Mouse (Mus musculus): ENCODE data around the gene Zfp367. TPM values are rescaled to one million over a fixed set of nuclear protein-coding genes. Genes with fewer than 3 reads are reported as not detected.
A peak's percentile ranks its signal among the peaks of the same experiment; 100 is the strongest.

Gene Zfp367
- total RNA-seq, 1 experiment from 2014 or later: 33.6 TPM

DNA sequence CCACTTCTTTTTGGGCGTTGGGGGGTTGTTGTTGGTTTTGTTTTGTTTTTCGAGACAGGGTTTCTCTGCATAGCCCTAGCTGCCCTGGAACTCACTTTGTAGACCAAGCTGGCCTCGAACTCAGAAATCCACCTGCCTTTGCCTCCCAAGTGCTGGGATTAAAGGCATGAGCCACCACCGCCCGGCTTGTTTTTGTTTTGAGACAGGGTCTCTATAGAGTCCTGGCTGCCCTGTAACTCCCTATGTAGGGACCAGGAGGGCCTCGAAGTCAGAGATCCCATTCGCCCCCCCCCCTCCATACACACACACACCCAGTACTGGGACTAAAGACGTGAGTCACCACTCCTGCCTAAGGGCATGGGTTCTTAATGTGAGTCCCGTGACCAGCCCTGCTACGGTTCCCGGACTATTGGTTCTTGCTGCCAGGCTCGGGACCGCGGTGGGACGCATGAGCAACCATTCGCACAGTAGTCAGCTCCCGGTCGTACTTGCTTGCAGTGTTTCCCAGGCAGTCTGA is 807 bp upstream of the Zfp367 start:
- DNase-seq: peak; percentile 61

DNA sequence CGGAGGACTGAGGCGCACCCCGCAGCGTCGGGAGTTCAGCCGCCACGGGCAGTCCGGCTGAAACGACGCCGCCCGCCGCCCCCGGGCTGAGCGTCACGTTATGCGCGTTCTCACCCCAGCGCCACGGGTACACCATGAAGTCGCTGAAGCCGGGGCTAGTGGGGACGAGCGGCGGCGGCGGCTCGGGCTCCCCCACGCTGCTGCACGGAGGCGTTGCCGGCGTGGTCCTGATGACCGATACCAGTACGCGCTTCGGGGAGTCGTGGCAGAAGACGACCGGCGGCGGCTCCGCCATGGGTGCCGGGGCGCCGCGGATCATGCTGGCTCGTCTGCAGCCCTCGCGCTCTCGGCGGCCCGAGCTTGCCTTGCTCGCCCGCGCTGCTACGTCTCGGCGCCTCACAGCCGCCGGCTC is 325 bp downstream of the Zfp367 start:
- no peak for DNase-seq

DNA sequence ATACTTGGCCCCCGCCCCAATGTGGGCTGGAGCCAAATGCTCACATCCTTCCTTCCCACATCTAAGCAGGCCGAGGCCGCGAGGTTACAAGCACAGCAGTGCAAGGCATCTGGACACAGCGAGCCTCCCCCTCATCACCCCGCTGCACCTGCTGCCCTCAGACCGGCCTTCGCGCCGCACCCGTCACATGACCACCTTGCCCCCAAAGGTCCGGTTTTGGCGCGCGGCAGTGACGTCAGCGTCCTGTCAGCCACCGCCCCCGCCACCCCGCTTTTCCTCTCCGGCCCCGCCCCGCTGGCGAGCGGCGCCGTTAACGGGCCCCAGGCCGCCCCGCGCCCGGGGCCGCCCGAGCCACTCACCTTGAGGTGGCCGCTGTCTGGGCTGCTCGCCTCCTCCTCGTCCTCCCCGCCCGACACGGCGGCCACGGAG is 747 bp downstream of the Zfp367 start:
- peak; percentile 91 for DNase-seq

DNA sequence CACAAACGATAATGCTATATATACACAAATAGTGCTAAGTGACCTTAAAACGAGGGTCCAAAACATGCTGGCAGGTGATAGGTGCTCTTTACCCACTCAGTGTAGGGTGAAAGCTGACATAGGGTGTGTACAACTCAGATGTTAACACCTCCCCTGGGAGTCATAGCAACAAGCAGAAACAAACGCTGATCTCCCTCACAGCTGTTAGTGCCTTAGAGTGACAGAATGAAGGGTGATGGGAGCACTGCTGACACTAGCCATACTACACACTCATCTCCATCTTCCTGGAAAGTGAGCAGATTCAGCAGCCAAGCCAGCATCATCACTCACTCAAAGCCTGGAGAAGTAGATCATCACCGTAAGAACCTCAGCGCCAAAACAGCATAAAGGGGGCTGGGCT is 2.9 kb downstream of the Zfp367 start:
- DNase-seq: no peak

DNA sequence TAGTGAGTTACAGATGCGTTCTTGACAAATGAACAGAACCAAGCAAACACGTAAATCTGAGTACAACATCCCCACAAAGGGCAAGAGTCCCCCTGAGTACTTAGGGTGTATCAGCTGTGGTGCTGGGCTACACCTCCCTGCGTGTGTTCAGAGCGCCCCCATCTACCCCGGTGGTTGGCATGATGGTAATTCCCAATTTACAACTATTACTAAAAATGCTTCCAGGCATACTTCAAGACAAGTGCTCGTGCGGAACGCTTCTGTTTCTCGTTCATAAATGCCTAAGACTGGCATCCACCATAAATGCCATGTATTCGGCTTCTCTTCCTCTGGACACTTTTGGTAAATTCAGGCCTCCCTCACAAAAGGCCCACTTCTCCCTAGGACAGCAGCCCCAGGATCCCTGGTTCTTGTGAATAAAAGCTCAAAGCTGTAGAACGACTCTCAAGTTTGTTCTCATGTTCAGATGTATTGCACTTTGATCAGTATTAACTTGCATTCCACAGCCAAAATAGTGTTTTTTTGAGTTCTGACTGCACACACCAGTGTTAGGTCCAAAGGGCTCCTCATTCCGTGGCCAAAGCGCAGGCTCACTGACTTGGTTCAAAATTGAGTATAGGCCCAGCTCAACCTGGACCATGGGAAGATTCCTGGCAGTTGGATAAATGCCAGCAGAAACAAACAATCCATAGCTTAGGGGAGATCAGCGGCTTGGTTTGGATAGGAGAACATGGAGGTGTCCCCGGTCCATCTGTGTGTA is 23.2 kb downstream of the Zfp367 start:
- peak; percentile 58 for DNase-seq

DNA sequence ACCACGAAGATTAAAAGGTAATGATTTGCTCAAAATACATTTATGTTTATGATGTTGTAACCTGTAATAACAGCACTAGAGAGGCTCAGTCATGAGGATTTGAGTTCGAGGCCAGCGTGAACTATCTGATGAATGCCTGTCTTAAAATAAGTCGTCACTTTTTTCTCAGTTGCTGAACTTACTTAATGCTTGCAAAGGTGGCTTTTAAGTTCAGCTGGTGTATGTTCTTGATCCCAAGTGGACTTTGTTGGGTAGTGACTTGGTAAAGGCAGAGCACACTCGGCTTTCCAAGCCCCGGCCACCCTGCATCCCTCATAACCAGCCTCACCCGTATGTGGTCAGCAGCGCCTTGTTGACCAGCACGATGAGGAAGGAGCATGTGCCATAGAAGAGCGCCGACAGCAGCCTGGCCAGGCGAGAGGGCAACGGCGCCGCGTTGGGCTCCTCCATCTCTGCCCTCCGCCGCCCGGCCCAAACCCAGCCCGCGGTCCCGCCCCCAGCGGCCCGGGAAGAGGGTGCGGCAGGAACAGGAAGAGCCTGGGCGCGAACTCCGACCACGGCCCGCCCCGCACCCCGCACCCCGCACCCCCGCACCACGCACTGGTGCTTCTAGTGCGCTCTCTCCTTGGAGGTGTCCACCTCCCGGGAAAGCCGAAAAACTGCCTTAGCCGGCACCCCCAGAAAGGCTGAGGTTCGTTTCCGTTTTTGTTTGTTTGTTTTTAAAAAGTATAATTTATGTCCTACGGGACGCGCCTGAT is 24.0 kb downstream of the Zfp367 start, which contains the start of gene Slc35d2:
Gene Slc35d2 (minus strand): TSS at position 511 of the 758 bp plus-strand sequence.
- DNase-seq: peak; percentile 86

DNA sequence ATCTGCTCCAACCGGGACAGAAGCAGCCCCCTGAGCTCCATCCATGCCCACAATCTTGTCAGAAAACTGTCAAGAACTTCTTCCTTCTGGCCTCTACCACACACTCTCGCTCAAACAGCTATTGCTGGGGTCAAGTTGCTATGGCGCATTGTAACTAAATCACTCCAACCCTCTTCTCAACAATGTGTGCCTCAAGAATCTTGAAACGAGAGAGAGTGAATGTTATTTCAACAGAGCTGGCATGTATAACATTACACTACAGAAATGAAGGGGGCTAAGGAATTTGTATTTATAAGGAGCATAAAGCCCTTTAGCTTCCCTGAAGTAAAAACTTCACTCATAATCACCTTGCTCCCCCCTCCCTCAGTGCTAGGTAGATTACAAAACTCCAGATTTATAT is 26.7 kb downstream of the Zfp367 start:
- DNase-seq: no peak

DNA sequence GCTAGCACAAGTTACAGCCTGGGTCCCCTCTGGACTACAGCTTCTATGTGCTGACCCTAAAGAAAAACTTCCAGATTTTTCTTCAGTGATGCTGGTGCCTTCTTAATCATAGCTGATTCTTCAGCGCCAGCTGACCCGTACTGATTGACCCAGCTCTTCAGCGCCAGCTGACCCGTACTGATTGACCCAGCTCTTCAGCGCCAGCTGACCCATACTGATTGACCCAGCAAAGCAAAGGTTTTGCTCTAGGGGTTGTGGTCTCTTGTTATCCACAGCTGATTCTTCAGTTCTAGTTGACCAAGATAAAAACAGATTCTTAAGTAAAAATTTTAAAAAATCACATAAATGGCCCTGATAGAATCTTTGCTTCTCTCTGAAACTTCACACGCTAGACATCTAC is 28.1 kb downstream of the Zfp367 start:
- DNase-seq: no peak

DNA sequence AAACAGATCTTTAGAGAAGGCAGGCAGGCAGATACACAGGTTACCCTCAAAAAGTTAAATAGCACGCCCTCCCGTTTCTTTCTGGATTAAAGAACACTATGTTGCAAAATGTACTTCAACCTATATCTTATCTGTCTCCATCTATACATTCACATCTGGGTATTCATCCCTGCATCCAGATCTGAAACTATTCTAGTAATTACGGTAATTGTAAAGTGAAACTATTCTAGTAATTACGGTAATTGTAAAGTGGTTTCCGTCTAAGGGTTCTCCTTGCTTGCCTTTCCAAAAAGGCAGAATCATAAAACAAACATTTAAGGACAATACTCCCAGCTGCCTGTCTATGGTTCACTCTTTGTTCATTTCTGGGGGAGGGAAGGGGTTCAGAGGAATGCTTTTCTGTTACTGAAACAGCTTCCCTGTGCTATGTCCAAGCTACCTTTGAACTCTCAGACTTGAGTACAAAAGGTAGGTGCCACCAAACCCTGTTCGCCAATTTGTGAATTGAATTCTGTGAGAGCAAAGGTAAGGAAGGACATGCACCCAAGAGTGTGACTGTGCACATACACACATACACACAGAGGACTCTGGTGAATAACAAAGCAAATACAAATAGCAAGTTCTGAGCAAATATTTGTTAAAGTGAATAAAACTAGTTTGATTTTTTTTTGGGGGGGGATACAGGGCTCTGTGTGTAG is 29.4 kb downstream of the Zfp367 start:
- DNase-seq: no peak

DNA sequence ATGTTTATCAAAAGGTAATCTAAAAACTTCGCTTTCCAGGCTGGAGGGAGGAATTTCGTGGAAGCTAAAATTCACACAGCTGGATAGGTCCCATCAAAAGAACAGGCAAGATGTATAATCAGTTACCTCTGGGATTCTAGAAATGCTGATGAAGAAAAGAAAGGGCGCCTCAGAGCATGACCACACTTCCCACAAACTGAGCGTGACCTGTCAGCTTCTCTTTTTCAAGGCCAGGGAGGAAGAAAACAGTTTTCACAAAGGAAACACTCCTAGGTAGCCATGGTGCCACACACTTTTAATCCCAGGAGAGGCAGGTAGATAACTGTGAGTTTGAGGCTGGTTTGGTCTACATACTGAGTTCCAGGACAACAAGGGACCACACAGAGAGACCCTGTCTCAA is 32.2 kb downstream of the Zfp367 start:
- no peak for DNase-seq

DNA sequence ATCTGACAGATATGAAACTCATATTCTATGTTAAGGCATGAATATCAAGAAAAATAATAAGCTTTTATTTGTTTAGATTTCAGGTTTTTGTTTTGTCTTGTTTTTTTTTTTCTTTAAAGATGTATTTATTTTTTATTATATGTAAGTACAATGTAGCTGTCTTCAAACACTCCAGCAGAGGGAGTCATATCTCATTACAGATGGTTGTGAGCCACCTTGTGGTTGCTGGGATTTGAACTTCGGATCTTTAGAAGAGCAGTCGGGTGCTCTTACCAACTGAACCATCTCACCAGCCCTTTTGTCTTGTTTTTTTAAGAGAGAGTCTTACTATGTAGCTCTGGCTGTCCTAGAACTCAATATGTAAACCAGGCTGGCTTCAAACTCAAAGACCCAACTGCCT is 35.6 kb downstream of the Zfp367 start:
- DNase-seq: no peak

DNA sequence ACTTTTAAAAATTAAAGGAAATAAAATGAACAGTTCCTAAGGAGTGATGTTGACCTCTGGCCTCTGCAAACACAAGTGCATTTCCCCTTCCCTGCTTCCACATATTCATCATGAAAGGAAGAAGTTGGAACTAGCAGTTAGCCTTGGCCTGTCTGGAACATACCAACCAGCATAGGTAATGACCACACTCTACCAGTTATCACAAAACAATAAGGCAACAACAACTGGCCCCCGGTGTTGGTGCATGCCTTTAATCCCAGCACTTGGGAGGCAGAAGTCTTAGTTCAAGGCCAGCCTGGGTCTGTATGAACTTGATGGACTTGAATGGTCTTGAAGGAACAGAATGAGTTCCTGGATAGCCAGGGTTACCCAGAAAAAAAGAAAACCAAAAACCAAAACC is 42.6 kb downstream of the Zfp367 start:
- no peak for DNase-seq

DNA sequence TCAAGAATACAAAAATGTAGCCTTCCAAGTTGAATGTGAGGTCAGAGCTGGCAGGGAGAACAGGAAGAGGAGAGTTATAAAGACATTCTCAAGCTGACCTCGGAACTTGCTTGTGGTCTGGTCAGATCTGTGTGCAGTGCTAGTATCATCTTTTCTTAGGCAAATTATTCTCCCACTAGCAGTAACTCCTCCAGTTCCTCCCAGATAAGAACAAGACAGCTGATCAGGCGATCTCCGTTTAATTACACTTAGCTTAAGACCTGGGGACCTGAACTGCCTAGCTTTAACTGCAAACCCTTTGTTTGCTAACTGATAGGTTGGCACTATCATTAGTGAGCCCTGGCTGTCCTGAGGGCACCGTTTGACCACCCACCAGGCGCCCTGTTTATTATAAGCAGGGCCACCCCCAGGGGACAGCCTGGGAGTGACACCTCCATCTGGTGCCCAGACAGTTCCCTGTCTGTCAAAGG is 44.6 kb downstream of the Zfp367 start:
- no peak for DNase-seq

DNA sequence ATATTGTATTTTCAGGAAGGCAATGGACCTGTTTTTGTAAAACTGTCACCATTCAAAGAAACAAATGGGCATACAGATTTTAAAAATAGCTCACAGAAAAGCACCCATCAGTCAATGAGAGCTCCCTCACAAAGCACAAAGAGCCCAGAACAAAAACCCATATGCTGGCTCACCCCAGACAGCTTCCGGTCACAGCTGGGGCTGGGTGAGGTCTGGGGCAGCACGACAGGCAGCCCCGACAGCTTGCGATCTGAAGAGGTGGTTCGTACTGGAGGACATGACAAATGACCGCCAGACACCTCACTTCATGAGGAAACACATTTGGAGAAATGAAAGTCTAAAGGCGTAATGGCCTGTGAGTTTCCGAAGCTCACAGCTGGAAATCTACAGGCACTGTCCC is 45.5 kb downstream of the Zfp367 start:
- no peak for DNase-seq

DNA sequence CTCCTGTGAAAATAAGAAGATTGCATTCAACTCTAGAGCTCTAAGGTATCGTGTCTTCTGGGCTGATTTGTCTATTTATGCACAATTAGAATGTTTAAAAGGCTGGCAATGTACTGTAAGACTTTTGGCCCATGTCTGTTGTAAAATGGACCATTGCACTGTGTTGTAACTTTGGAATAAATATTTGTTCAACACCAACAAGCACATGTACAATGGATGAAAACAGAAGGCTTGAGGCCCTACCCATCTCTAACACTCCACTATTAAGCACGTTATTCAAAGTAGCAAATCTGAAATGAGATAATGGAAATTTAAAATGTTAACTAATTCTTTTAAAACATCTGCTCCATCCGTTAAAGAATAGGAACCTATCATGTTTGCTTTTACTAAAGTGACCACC is 45.9 kb downstream of the Zfp367 start:
- no peak for DNase-seq

DNA sequence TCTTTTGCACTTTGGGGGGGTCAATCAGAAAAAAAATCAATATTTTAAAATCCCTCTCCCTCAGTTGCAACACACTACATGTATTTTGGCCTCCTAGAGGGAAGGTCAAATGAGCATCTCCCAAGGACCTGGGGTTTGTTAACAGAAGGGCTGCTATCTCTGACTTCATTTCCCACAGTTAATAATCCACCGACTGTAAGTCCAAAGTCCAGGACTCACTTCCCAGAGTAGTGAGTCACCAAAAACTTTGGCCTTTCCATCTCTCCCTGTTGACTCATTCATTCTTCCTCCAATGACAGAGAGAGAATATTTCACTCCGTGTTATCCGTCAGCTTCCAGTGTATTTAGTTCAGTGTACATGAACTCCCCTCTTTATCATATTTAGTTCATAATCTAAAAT is 47.3 kb downstream of the Zfp367 start:
- no peak for DNase-seq

DNA sequence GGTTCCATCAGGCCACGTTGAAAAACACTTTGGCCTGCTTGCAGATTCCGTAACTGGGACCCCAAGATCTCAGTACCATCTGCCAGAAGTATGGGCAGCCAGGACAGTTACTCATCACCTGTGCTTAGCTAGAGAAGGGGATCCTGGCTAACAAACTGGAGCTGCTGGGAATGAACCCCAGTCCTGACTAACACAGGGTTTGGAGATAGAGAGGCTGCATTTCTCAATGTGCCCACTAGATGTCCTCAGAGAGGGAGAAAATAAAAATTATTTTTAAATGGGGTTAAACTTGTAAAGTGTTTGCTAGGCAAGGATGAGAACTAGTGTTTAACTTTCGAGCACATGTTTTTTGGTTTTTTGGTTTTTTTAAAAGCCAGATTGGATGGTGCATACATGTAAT is 52.8 kb downstream of the Zfp367 start:
- no peak for DNase-seq

DNA sequence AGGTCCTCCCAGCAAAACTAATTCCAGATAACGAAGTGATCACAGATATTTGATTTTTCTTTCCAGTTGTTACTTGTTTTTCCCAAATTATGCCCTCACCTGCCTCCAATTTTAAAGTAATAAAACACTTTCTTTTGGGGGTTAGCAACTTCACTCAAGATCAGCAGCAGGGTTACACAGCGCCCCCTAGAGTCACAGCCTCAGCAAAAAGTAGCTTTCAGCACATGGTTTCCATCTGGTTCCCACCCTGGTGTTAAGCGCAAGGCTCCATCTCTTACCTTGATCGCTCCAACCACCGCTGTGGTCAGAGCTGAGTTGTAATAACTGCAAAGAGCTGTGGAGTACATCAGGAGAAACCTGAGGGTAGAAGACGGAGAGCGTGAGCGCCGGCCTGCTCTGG is 54.0 kb downstream of the Zfp367 start:
- DNase-seq: peak; percentile 34

DNA sequence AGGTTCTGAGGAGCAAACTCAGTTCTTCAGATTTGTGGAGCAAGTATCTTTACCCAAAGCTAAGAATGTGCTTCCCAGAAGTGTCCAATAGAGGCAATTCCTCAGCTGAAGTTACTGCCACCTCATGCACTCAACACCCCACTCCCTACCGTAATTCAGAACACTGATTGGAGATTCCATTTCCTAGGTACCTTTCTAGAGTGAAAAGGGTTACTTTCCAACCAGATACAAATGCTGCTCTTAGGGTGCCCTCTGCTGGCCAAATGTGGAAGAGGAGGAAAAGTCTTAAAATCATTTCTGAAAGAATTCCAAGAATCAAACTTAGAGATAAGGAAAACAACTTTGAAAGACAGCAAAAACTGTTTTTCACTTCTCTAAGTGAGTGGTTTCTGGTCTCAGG is 59.7 kb downstream of the Zfp367 start:
- peak; percentile 75 for DNase-seq

DNA sequence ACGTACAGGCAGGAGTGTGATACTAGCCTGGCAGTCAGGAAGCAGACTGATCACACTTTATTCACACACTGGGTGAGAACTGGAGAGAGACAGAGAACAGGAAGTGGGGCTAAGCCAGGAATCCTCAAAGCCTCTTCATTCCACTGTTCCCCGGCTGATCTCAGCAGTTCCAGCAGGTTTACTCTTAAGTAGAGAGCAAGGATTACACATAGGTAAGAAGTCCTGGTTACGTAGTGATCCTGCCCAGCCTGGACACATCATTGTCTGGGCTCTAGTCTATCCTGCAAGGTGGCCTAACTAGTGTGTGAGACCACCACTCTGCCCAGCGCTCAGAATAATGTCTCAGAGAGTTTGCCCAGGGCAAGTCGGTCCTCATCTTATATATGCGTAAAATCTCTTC is 60.2 kb downstream of the Zfp367 start:
- DNase-seq: no peak

DNA sequence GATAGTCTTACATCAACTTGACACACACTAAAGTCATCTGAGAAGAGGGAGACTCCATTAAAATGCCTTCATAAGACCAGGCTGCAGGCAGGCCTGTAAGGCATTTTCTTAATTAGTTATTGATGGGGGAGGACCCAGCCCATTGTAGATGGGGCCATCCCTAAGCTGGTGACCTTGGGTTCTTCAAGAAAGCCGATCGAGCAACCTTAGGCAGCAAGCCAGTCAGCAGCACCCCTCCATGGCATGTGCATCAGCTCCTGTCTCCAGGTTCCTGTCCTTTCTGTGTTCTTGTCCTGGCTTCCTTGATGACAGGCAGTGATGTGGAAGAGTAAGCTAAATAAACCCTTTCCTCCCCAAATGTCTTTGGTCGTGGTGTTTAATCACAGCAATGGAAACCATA is 60.9 kb downstream of the Zfp367 start:
- no peak for DNase-seq

DNA sequence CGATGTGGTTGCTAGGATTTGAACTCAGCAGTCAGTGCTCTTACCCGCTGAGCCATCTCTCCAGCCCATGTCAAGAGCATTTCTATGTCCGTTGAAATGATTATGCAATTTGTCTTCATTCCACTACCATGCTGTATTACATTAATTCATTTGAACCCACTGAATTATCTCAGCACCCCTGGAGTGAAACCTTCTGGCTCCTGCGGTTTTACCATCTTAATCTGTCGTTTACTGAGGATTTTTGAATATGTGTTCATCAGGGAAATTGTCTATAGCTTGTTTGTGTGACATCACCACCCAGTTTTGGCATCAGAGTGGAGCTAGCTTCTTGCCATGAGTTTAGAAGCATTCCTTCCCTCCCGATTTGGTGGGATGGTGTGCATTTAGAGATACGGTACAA is 62.0 kb downstream of the Zfp367 start:
- DNase-seq: no peak

DNA sequence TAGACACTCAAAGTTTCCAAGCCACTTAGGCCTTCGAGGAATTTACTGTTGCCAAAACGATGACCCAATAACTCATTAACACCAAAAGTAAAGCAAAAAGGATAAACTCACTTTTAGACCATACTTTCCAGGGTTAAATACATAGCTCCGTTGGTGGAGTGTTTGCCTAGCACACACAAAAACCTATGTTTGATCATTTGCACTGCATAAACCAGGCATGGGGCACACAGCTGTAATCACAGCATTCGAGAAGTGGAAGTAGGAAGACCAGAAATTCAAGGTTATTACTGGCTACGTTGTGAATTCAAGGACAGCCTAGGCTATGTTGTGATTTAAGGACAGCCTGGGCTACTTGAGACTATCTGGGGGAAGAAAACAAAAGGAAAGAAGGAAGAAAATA is 62.7 kb downstream of the Zfp367 start:
- DNase-seq: no peak

Measured in adrenal gland, postnatal 25 days (tissue).